Mouse (Mus musculus) MEL (cell line): Measurements from ENCODE around the gene Jmjd7. TPM values are rescaled to one million over a fixed set of nuclear protein-coding genes. Genes with fewer than 3 reads are reported as not detected.

ENCODE experiments used
- DNase-seq: peaks from one replicate; pipeline ENCODE4 v3.0.0; 2011; ENCODE audit warnings: low read depth, low spot score
- H3K27ac ChIP-seq: 2 replicates; pipeline ENCODE4 v1.5.1; 2012; ENCODE audit warnings: low read depth, mild to moderate bottlenecking, control low read depth, low read length, moderate library complexity; ENCODE audit not compliant: control insufficient read depth
- H3K27me3 ChIP-seq, 2 experiments: fragments of 150-350 bp in 1 of 2; sonication (generic) in 1 of 2; 2 replicates each; pipeline ENCODE4 v1.6.1; 2012; ENCODE audit warnings: low read length in 2 of 2, mild to moderate bottlenecking in 2 of 2, improper control_type of control experiment in 1 of 2, moderate library complexity in 1 of 2; ENCODE audit not compliant: insufficient read depth in 2 of 2, control insufficient read depth in 1 of 2
- H3K36me3 ChIP-seq, 2 experiments: 2 replicates each; pipeline ENCODE4 v1.6.1; 2012 to 2014; ENCODE audit warnings: low read length in 2 of 2, improper control_type of control experiment in 1 of 2, inconsistent platforms in 1 of 2, mild to moderate bottlenecking in 1 of 2; ENCODE audit not compliant: insufficient read depth in 2 of 2, control insufficient read depth in 1 of 2
- H3K4me1 ChIP-seq, 2 experiments: fragments of 150-350 bp in 1 of 2; sonication (generic) in 1 of 2; 2 replicates each; pipeline ENCODE4 v1.6.1; 2012; ENCODE audit warnings: low read length in 2 of 2, improper control_type of control experiment in 1 of 2, mild to moderate bottlenecking in 1 of 2; ENCODE audit not compliant: insufficient read depth in 2 of 2, control insufficient read depth in 1 of 2
- H3K4me3 ChIP-seq, 2 experiments: fragments of 150-350 bp in 1 of 2; sonication (generic) in 1 of 2; 2 replicates each; pipeline ENCODE4 v1.5.1; 2012; ENCODE audit warnings: low read depth in 2 of 2, low read length in 2 of 2, mild to moderate bottlenecking in 2 of 2, moderate library complexity in 2 of 2, control low read depth in 1 of 2, improper control_type of control experiment in 1 of 2; ENCODE audit not compliant: control insufficient read depth in 1 of 2, insufficient read depth in 1 of 2
- H3K79me2 ChIP-seq: 2 replicates; pipeline ENCODE4 v1.6.1; 2012; ENCODE audit warnings: mild to moderate bottlenecking, low read length, moderate library complexity; ENCODE audit not compliant: control insufficient read depth, poor library complexity, insufficient read depth
- H3K9ac ChIP-seq: 2 replicates; pipeline ENCODE4 v1.6.1; 2012; ENCODE audit warnings: low read depth, mild to moderate bottlenecking, control low read depth, low read length, moderate library complexity; ENCODE audit not compliant: control insufficient read depth, poor library complexity, severe bottlenecking
- H3K9me3 ChIP-seq: fragments of 150-350 bp; sonication (generic); replicated peaks from 2 replicates; pipeline ENCODE4 v1.6.1; 2012; ENCODE audit warnings: mild to moderate bottlenecking, low read length, improper control_type of control experiment, moderate library complexity; ENCODE audit not compliant: insufficient read depth
- CHD1 ChIP-seq: IDR thresholded peaks from 2 replicates; pipeline ENCODE4 v1.6.1; 2012; ENCODE audit warnings: low read depth, mild to moderate bottlenecking, inconsistent platforms, low read length, improper control_type of control experiment
- CHD2 ChIP-seq: IDR thresholded peaks from 2 replicates; pipeline ENCODE4 v1.6.1; 2011; ENCODE audit warnings: low read length, improper control_type of control experiment
- EP300 ChIP-seq, 2 experiments: IDR thresholded peaks; 2 replicates each; pipeline ENCODE4 v1.6.1; 2011; ENCODE audit warnings: improper control_type of control experiment in 2 of 2, low read length in 2 of 2, low read depth in 1 of 2, mild to moderate bottlenecking in 1 of 2
- ETS1 ChIP-seq: IDR thresholded peaks from 2 replicates; pipeline ENCODE4 v1.6.1; 2012; ENCODE audit warnings: low read depth, mild to moderate bottlenecking, inconsistent platforms, low read length, improper control_type of control experiment, moderate library complexity
- GABPA ChIP-seq: IDR thresholded peaks from 2 replicates; pipeline ENCODE4 v1.6.1; 2012; ENCODE audit warnings: low read depth, mild to moderate bottlenecking, inconsistent platforms, low read length, improper control_type of control experiment, moderate library complexity
- HCFC1 ChIP-seq: IDR thresholded peaks from 2 replicates; pipeline ENCODE4 v1.6.1; 2012; ENCODE audit warnings: low read depth, mild to moderate bottlenecking, inconsistent platforms, low read length, improper control_type of control experiment, moderate library complexity
- MAFK ChIP-seq: IDR thresholded peaks from 2 replicates; pipeline ENCODE4 v1.6.1; 2011; ENCODE audit warnings: low read depth, mild to moderate bottlenecking, low read length, improper control_type of control experiment, borderline replicate concordance
- MAZ ChIP-seq: IDR thresholded peaks from 2 replicates; pipeline ENCODE4 v1.6.1; 2012; ENCODE audit warnings: low read depth, mild to moderate bottlenecking, inconsistent platforms, low read length, improper control_type of control experiment
- MEF2A ChIP-seq: IDR thresholded peaks from 2 replicates; pipeline ENCODE4 v1.6.1; 2014; ENCODE audit warnings: low read depth, mild to moderate bottlenecking, inconsistent platforms, low read length, improper control_type of control experiment; ENCODE audit not compliant: poor library complexity, insufficient replicate concordance, severe bottlenecking; ENCODE audit errors: extremely low read depth
- MYB ChIP-seq: IDR thresholded peaks from 2 replicates; pipeline ENCODE4 v1.6.1; 2011; ENCODE audit warnings: mild to moderate bottlenecking, low read depth, low read length, improper control_type of control experiment
- NELFE ChIP-seq: IDR thresholded peaks from 2 replicates; pipeline ENCODE4 v1.6.1; 2011; ENCODE audit warnings: low read depth, low read length, improper control_type of control experiment
- NRF1 ChIP-seq: IDR thresholded peaks from 2 replicates; pipeline ENCODE4 v1.6.1; 2014; ENCODE audit warnings: low read depth, mild to moderate bottlenecking, inconsistent platforms, low read length, improper control_type of control experiment, moderate library complexity; ENCODE audit not compliant: poor library complexity, insufficient read depth, severe bottlenecking
- POLR2A ChIP-seq, 2 experiments: IDR thresholded peaks; 2 replicates each; pipeline ENCODE4 v1.6.1; 2011 to 2012; ENCODE audit warnings: low read length in 2 of 2, mild to moderate bottlenecking in 2 of 2, control low read depth in 1 of 2, improper control_type of control experiment in 1 of 2, low read depth in 1 of 2, moderate library complexity in 1 of 2; ENCODE audit not compliant: control insufficient read depth in 1 of 2, insufficient read depth in 1 of 2, poor library complexity in 1 of 2
- RAD21 ChIP-seq: IDR thresholded peaks from 2 replicates; pipeline ENCODE4 v1.6.1; 2011; ENCODE audit warnings: mild to moderate bottlenecking, low read depth, low read length, improper control_type of control experiment
- RCOR1 ChIP-seq: IDR thresholded peaks from 2 replicates; pipeline ENCODE4 v1.6.1; 2012; ENCODE audit warnings: low read depth, mild to moderate bottlenecking, inconsistent platforms, low read length, improper control_type of control experiment
- SIN3A ChIP-seq: IDR thresholded peaks from 2 replicates; pipeline ENCODE4 v1.6.1; 2012; ENCODE audit warnings: low read length, improper control_type of control experiment, inconsistent platforms
- TAL1 ChIP-seq: IDR thresholded peaks from 2 replicates; pipeline ENCODE4 v1.6.1; 2012; ENCODE audit warnings: mild to moderate bottlenecking, inconsistent platforms, low read length, moderate library complexity, mixed read lengths
- USF2 ChIP-seq, 2 experiments: IDR thresholded peaks; 2 replicates each; pipeline ENCODE4 v1.6.1; 2011 to 2012; ENCODE audit warnings: improper control_type of control experiment in 2 of 2, low read length in 2 of 2, borderline replicate concordance in 1 of 2, inconsistent platforms in 1 of 2, low read depth in 1 of 2, mild to moderate bottlenecking in 1 of 2; ENCODE audit not compliant: insufficient read depth in 1 of 2
- ZKSCAN1 ChIP-seq: IDR thresholded peaks from 2 replicates; pipeline ENCODE4 v1.6.1; 2012; ENCODE audit warnings: low read depth, mild to moderate bottlenecking, inconsistent platforms, low read length, improper control_type of control experiment, moderate library complexity
- ZMIZ1 ChIP-seq: IDR thresholded peaks from 2 replicates; pipeline ENCODE4 v1.6.1; 2012; ENCODE audit warnings: low read depth, mild to moderate bottlenecking, inconsistent platforms, low read length, improper control_type of control experiment, moderate library complexity
- polyA plus RNA-seq, 2 experiments: library from polyadenylated mRNA; stranded (reverse) in 1 of 2; unstranded in 1 of 2; fragments of >175 nt in 1 of 2; fragments of >200 nt in 1 of 2; gene quantifications; 2 replicates each; pipeline versions ENCODE4 v1.2.1 to v1.2.4; 2012; ENCODE audit warnings: low replicate concordance in 2 of 2, low read depth in 1 of 2; ENCODE audit not compliant: insufficient read length in 2 of 2, insufficient read depth in 1 of 2, missing spikeins in 1 of 2
- total RNA-seq: library from RNA; depleted of rRNA; stranded (reverse); fragments of 300-350 nt; gene quantifications from 2 replicates; pipeline ENCODE4 v1.2.3, GENCODE M21; 2012

Gene Jmjd7
- total and polyA plus RNA-seq, 3 experiments = 4.2 to 12.0 TPM; not detected in 1

GRCm38 (mm10) chr2:119995391-119996281 lies 31.6 kb upstream of the Jmjd7 start:
- DNase-seq = no peak
- Histone ChIP-seq H3K9me3 (no peaks in the 10 kb centered on the region), H3K27me3 (no peaks in the 10 kb centered on the region), H3K36me3 (no peaks in the 10 kb centered on the region), H3K4me1 (no peaks in the 10 kb centered on the region), H3K4me3 (no peak overlapping the region), H3K9ac (no peak overlapping the region), H3K79me2 (no peaks in the 10 kb centered on the region), H3K27ac (no peak overlapping the region)
- TF ChIP-seq MEF2A (no peak), USF2 (IDR thresholded peaks at IDR 0.05; ENCODE audit: borderline replicate concordance in 1 of 2, insufficient read depth in 1 of 2, low read depth in 1 of 2, low read length in 2 of 2) (no peak), MYB (no peak), EP300 (IDR thresholded peaks at IDR 0.05; ENCODE audit: low read depth in 1 of 2, low read length in 2 of 2) (no peak), GABPA (no peak), NELFE (no peak), NRF1 (no peak), SIN3A (no peak), CHD1 (no peak), MAFK (no peak), ETS1 (no peak), TAL1 (no peak), POLR2A (IDR thresholded peaks at IDR 0.05; ENCODE audit: control insufficient read depth in 1 of 2, insufficient read depth in 1 of 2, low read depth in 1 of 2, low read length in 2 of 2, poor library complexity in 1 of 2) (no peak), ZMIZ1 (no peak), RAD21 (no peak), ZKSCAN1 (no peak)

- Histone ChIP-seq H3K27me3 (no peaks in the 10 kb centered on the region), H3K9me3 (no peaks in the 10 kb centered on the region), H3K4me1 (no peaks in the 10 kb centered on the region), H3K4me3 (no peak overlapping the region), H3K27ac (no peak overlapping the region), H3K36me3 (no peaks in the 10 kb centered on the region), H3K79me2 (no peaks in the 10 kb centered on the region), H3K9ac (no peak overlapping the region)
- TF ChIP-seq HCFC1 (no peak), RCOR1 (no peak), MAZ (no peak), CHD2 (no peak)
- DNase-seq = no peak
Measured at GRCm38 (mm10) chr2:119997354-119997753, 29.9 kb upstream of the Jmjd7 start.
